Mouse (Mus musculus) thymus, postnatal 25 days (tissue): ENCODE measurements around the gene Gm11639.

Experiments used
- DNase-seq: peaks from one replicate; pipeline ENCODE4 v3.0.0; 2022

Gm11639 gene

DNA sequence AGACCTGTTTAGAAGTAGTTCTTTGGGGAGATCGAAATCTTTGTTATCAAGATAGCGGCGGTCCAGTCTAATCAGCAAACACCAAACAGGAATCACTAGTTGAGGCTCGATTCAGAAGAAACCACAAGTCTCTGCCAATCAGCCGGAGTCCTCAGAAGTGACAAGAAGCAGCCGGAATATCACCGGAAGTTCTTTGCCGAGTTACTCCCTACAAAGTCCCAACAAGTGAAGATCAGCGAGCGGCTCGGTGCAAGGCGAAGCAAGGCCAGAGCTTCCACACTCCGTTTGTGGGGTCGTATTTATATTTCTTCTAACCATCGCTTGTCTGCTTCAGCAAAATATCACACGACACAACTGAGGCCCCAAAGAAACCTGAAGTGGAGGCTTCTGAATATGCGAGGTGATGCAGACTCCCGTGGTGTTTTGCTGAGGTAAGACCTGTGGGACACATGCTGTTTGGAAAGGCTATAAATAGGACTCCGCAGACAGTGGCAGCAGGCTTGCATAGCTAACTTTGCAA, 471.3 kb downstream of the Gm11639 start:
- no peak for DNase-seq

DNA sequence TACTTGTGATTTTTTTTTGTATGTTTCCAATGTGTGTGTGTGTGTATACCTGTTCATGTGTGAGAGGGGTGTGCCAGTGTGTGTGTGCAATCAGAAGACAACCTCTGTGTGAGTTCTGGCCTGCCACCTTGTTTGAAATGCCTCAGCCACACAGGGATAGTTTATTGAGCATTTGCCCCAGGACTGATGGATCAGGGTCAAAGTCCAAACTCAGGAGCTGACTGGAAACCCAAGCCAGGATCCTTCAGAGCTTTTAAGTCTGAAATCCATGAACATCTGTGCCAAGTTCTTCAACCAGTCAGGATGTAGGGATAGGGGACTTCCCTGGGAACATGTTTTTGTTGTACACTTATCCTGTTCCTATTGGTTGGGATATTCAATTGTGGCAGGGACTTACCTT, 472.5 kb downstream of the Gm11639 start:
- no peak for DNase-seq

DNA sequence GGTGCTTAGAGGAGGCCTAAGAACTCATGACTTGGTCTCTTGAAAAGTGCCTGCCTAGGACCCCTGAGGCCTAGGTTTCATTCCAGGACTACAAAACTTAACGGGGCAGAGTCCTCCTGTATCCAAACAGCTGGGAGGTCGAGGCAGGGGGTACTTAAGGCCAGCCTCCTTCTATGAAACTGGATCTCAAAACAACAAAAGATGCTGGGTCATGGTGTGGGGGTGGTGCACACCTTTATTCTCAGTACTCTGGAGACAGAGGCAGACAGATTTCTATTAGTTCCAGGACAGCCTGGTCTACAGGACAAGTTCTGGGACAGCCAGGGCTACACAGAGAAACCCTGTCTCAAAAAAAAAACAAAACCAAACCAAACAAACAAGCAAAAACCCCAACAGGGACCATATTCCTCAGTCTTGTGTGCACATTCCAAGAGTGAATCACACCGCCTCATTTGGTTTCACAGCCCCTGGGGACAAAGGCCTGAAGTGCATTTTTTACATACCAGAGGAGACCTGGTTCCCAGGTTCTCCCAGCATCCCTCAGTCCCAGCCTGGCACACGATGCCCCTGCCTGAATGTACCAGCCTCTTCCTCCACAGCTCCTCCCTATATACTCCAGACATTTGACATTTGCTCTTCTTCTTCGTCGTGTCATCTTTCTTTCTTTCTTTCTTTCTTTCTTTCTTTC, 474.3 kb downstream of the Gm11639 start:
- no peak for DNase-seq

DNA sequence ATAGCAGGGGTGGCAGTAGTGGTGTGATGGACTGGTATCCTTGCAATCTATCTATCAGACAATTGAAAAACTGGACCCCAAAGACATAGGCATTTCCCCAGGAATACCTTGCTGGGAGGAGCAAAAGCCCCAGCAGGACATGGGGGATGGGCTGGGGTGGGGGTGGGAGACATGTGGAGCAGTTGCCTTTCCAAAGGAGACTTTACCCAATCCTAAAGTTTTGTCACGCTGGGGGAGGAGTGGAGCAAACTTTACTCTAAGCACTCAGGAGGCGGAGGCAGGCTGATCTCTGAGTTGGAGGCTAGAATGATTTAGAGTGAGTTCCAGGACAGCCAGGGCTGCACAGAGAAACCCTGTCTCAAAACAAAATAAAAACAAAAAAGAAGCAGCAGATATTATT, 475.9 kb downstream of the Gm11639 start:
- no peak for DNase-seq

DNA sequence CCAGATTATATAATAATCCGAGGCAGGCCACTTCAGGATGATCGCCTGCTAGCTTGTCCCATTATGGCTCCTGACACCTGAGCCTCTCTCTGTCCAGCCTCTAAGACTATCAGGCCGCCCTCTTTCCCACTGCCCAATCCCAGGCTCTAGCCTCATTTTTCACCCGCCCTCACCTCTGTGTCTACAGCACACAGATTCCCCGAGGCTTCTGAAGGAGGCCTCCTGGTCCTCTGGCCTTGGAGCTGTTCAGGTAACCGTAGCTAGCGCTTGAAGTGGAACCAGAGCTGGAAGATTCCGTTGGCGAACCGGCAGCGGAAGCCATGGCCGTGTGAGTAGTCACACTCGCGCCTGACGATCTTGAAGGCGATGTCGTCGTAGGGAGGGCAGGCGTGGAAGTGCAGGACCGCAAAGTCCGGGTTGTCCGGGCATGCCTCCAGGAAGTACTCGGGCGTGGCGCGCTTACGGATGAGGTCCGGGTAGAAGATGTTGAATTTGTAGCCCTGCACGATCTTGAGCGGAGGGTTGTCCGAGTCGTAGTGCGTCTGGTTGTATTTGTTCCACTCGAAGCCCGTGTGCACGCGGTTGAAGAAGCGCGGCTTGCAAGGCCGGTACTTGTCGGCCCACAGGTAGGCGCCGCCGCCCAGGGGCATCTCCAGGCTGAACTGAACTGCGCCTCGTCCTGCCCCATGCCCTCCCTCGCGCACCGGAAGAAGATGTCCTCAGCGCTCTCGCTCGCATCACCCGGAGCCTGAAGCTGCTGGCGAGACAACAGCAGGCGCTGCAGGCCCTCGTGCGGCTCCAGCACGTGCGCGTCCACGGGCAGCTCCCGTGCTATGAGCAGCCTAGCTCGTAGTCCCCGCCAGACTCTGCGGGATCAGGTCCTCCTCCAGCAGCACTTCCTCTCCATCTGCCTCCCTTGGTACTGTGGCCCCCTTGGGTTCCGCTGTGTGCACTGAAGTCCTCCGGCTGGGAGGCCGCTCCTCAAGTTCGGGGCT, 479.3 kb downstream of the Gm11639 start:
- no peak for DNase-seq

DNA sequence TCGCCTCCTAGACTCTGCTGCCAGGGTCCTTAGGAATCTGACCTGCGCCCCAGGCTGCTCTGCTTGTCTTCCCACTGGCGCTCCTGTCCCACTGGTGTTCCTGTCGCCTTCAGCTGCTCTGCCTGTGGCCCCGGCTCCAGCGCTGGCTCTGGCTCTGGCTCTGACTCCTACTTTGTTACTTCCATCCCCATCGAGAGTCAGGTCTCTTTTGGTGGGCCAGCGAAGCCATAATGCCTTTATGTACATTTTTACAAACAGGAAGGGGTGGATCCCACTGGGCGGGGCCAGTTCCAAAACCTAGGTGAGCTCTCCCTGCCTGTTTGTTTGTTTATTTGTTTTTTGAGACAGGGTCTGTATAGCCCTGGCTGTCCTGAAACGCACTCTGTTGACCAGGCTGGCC, 481.3 kb downstream of the Gm11639 start:
- no peak for DNase-seq
